ENCODE assay signal across 7 mouse cellular contexts in the genomic region with DNA sequence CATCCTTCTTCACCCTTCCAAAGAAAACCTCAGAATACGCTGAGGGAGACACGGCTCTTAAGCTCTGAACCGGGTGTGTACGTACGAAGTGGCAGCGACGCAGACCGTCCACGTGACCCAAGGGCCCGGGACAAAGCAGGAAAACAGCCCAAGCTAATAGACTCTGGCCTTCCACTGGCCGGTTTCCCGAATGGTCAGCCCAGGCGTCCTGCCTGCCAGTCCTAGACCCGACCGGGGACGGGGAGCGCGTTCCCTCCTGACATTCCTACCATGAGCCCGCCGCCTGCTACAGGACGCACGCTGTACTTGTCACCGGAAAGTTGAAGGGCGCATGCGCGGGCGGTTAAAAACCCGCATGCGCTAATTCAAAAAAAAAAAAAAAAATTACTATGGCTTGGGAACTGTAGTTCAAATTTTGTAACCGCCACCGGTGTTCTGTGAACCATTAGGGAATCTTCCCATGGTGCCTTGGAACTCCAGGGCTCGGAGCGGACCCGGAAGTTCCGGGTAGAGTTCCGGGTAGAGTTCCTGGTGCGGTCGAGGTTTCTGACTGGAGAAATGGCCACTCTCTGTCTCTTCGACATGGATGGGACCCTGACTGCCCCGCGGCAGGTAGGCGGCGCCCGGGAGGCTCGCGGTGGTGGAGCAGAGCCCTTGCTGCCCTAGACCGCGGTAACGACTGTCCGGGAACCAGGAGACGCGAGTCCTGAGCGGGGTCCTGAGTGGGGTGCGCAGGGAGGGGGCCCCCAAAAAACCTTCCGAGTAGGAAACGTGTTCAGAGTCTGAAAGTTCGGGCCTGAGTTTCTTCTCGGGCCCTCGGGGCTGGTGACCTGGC. TPM values are rescaled to one million over a fixed set of nuclear protein-coding genes. Genes with fewer than 3 reads are reported as not detected.
DNase-seq lines count a peak whose midpoint lies in the region; ATAC-seq lines count a peak whose summit lies in the region.

A gene (plus strand): TSS at position 458 of the 835 bp plus-strand sequence.
A gene (minus strand): TSS at position 496 of the 835 bp plus-strand sequence.

- no peaks in the 10 kb centered on the region for H3K9me3 ChIP-seq in intestine, embryonic 16.5 days (ENCODE audit: control insufficient read depth, low read length)
- H3K9me3 ChIP-seq in midbrain, embryonic 11.5 days (ENCODE audit: control insufficient read depth, low read length): no peaks in the 10 kb centered on the region

- peak within 1 kb of the TSS; percentile 86 for H3K27ac ChIP-seq in intestine, embryonic 16.5 days (ENCODE audit: low read length)
- peak within 1 kb of the TSS; percentile 74 for H3K27ac ChIP-seq in midbrain, embryonic 11.5 days (ENCODE audit: low read depth, low read length)

- no peaks in the 10 kb centered on the region for H3K27me3 ChIP-seq in intestine, embryonic 16.5 days (replicated peaks; ENCODE audit: control insufficient read depth, insufficient read depth, low read length)
- no peaks in the 10 kb centered on the region for H3K27me3 ChIP-seq in midbrain, embryonic 11.5 days (ENCODE audit: control insufficient read depth, insufficient read depth, low read length)

- H3K36me3 ChIP-seq in intestine, embryonic 16.5 days (ENCODE audit: control insufficient read depth, insufficient read depth, low read length): 0 out of 2 replicates have a peak, but pooled peaks cover 2% of the 10 kb centered on the region
- no peaks in the 10 kb centered on the region for H3K36me3 ChIP-seq in midbrain, embryonic 11.5 days (ENCODE audit: control insufficient read depth, insufficient read depth, low read length)

- intact Hi-C loops in left cerebral cortex, postnatal 36 days (cut with DNase I): loop anchor here (5.0 kb wide), 2 partner anchors 35 to 125 kb away; a partner anchor contains a TSS

- H3K4me2 ChIP-seq in intestine, embryonic 16.5 days (ENCODE audit: low read depth, low read length): peak within 1 kb of the TSS; percentile 73
- peak within 1 kb of the TSS; percentile 87 for H3K4me2 ChIP-seq in midbrain, embryonic 11.5 days

- DNase-seq in adrenal gland, adult 8-10 months: peak; percentile 81
- peak; percentile 85 for DNase-seq in embryo, embryonic 9.5 days (ENCODE audit: extremely low spot score)
- DNase-seq in gastrocnemius, postnatal 4 days (ENCODE audit: low spot score in 2 of 2): peak; percentile 49 to 83
- DNase-seq in left cerebral cortex, postnatal 36 days (ENCODE audit: low spot score in 2 of 2): peak; percentile 91
- peak; percentile 98 for DNase-seq in midbrain, embryonic 11.5 days (ENCODE audit: low spot score, missing footprints)
- DNase-seq in skeletal muscle tissue, adult 2 months (ENCODE audit: low read depth, low spot score): peak; percentile 95

- peaks cover 17% of the 10 kb centered on the region for H3K4me1 ChIP-seq in intestine, embryonic 16.5 days (ENCODE audit: control insufficient read depth, insufficient read depth, low read length)
- H3K4me1 ChIP-seq in midbrain, embryonic 11.5 days (ENCODE audit: control insufficient read depth, insufficient read depth, low read length): peaks cover 12% of the 10 kb centered on the region

- ATAC-seq in intestine, embryonic 16.5 days: peak; percentile 88
- peak; percentile 91 for ATAC-seq in midbrain, embryonic 11.5 days (ENCODE audit: low FRiP score)

- peak within 1 kb of the TSS; percentile 83 for H3K9ac ChIP-seq in intestine, embryonic 16.5 days (ENCODE audit: low read depth, low read length)
- H3K9ac ChIP-seq in midbrain, embryonic 11.5 days (ENCODE audit: low read length): peak within 1 kb of the TSS; percentile 92

- peak within 1 kb of the TSS; percentile 62 for H3K4me3 ChIP-seq in intestine, embryonic 16.5 days (ENCODE audit: low read length)
- peak within 1 kb of the TSS; percentile 60 for H3K4me3 ChIP-seq in midbrain, embryonic 11.5 days (ENCODE audit: low read depth, low read length)

- under 1% methylated on average over 59 of the region's 59 CpGs for WGBS in intestine, embryonic 16.5 days
- WGBS in midbrain, embryonic 11.5 days: under 1% methylated on average over 59 of the region's 59 CpGs

RNA-seq across cellular contexts. Expression of the first gene that starts in this region (rescaled TPM):
- 10 to 100 TPM; 56.5 to 79.9 (median 70.5) TPM for total RNA-seq in adrenal gland, adult 8-10 months (2022)
- total RNA-seq in gastrocnemius, postnatal 4 days (2021): 10 to 100 TPM; 33.6 to 34.3 TPM
- 126 and 128 TPM in 2 replicates for polyA plus RNA-seq in intestine, embryonic 16.5 days (2015; fragmentation: Nextera tagmentation; extraction: Ambion mirVana)
- 10 to 100 TPM; 24.3 to 50.5 TPM for total RNA-seq in left cerebral cortex, postnatal 36 days (2021)
- 36.3 and 38.0 TPM in 2 replicates for polyA plus RNA-seq in midbrain, embryonic 11.5 days (2014; fragmentation: Nextera tagmentation; extraction: Ambion mirVana)

RNA-seq across cellular contexts. Expression of the second gene that starts in this region (rescaled TPM):
- total RNA-seq in adrenal gland, adult 8-10 months (2022): 10 to 100 TPM; 22.7 to 24.9 (median 23.8) TPM
- 10 to 100 TPM in 1 of 2 experiments, 1 to 10 TPM in 1; 9.3 to 10.6 TPM for total RNA-seq in gastrocnemius, postnatal 4 days (2021)
- polyA plus RNA-seq in intestine, embryonic 16.5 days (2015; fragmentation: Nextera tagmentation; extraction: Ambion mirVana): 23.9 and 24.2 TPM in 2 replicates
- 10 to 100 TPM; 12.0 to 13.4 TPM for total RNA-seq in left cerebral cortex, postnatal 36 days (2021)
- 19.0 and 23.1 TPM in 2 replicates for polyA plus RNA-seq in midbrain, embryonic 11.5 days (2014; fragmentation: Nextera tagmentation; extraction: Ambion mirVana)

Comparison
In these comparisons a context has a peak if more than half of its experiments do, and no peak if none do; other contexts are left out.
1. Peak in every context shown above with its lines: DNase-seq, ATAC-seq, H3K4me3 ChIP-seq and H3K27ac ChIP-seq.